Comparison of ENCODE assay signal across 14 mouse cellular contexts in the genomic region with DNA sequence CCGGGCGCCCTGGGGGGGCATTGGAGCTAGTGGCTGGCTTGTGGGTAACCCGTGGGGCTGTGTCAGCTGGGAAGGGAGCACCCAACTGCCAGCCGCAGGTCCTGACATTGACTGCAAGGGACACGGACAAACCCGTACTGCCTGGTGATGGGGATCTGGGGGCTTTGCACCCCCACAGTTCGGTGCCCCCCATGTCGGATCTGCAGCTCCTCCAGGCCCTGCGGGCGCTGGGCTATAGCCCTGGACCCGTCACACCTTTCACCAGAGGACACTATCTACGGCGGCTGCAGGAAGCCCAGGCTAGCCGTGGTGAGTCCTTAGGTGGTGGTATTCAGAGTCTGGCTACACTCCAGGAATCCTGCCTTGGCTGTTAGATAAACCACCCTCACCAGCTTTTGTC. TPM values are rescaled to one million over a fixed set of nuclear protein-coding genes. Genes with fewer than 3 reads are reported as not detected.
DNase-seq lines count a peak whose midpoint lies in the region; ATAC-seq and TF ChIP-seq lines count a peak whose summit lies in the region.
"Had no signal": no experiment of that assay in that cellular context is flagged by ENCODE, and none has a peak within 500 bp of the region (broad histone marks: within the 10 kb centered on the region; RNA-seq: fewer than 3 reads in every experiment).

No protein-coding gene starts in this region.

- DNase-seq in heart, postnatal 25 days (ENCODE audit: low spot score): no peak
- DNase-seq in midbrain, embryonic 10.5 days (ENCODE audit: low spot score): no peak
- no peak for DNase-seq in midbrain, postnatal 0 days (ENCODE audit: low spot score)
- DNase-seq in neural tube, embryonic 10.5 days (ENCODE audit: extremely low spot score, low spot score): peak; percentile 10
- no peak for DNase-seq in embryo, embryonic 10 days (ENCODE audit: low spot score)
- DNase-seq: gastrocnemius, postnatal 10 days; spleen, adult 18-20 months; thymus, postnatal 36 days had no signal

- TF ChIP-seq CTCF in midbrain, postnatal 0 days (IDR thresholded peaks at IDR 0.05): no peak

- H3K27me3 ChIP-seq in heart, embryonic 11.5 days (ENCODE audit: control insufficient read depth, insufficient read depth, low read length): no peaks in the 10 kb centered on the region
- H3K27me3 ChIP-seq in midbrain, embryonic 10.5 days (ENCODE audit: low read depth, poor library complexity, severe bottlenecking): no peaks in the 10 kb centered on the region
- no peaks in the 10 kb centered on the region for H3K27me3 ChIP-seq in midbrain, postnatal 0 days (ENCODE audit: insufficient read depth, low read length)
- no peaks in the 10 kb centered on the region for H3K27me3 ChIP-seq in intestine, embryonic 15.5 days (replicated peaks)
- H3K27me3 ChIP-seq: CH12.LX; megakaryocyte, embryonic 14.5 days had no signal

- H3K9me3 ChIP-seq in heart, embryonic 11.5 days (replicated peaks; ENCODE audit: control insufficient read depth, low read length): no peaks in the 10 kb centered on the region
- H3K9me3 ChIP-seq in midbrain, embryonic 10.5 days (replicated peaks): no peaks in the 10 kb centered on the region
- H3K9me3 ChIP-seq in midbrain, postnatal 0 days (ENCODE audit: low read length): no peaks in the 10 kb centered on the region
- no peaks in the 10 kb centered on the region for H3K9me3 ChIP-seq in intestine, embryonic 15.5 days
- H3K9me3 ChIP-seq: megakaryocyte, embryonic 14.5 days had no signal

- H3K4me3 ChIP-seq in heart, embryonic 11.5 days (ENCODE audit: low read depth, low read length): peak overlapping the region; percentile 82; the same call in 1 of the 2 replicates
- peak overlapping the region; percentile 93 for H3K4me3 ChIP-seq in midbrain, embryonic 10.5 days
- H3K4me3 ChIP-seq in midbrain, postnatal 0 days (ENCODE audit: low read depth, low read length): no peak overlapping the region
- 0 out of 2 replicates have a peak overlapping the region, but pooled peaks have one; percentile 55 for H3K4me3 ChIP-seq in intestine, embryonic 15.5 days (replicated peaks)
- H3K4me3 ChIP-seq: left cerebral cortex, adult 2 months had no signal

- H3K4me2 ChIP-seq in heart, embryonic 11.5 days: no peak overlapping the region
- H3K4me2 ChIP-seq in midbrain, postnatal 0 days (ENCODE audit: low read depth, low read length, poor library complexity, severe bottlenecking): no peak overlapping the region
- H3K4me2 ChIP-seq in intestine, embryonic 15.5 days (replicated peaks): peak overlapping the region; percentile 80

- peaks cover 11% of the 10 kb centered on the region for H3K36me3 ChIP-seq in heart, embryonic 11.5 days (ENCODE audit: control insufficient read depth, insufficient read depth, low read length)
- peaks cover 43% of the 10 kb centered on the region for H3K36me3 ChIP-seq in midbrain, embryonic 10.5 days
- H3K36me3 ChIP-seq in midbrain, postnatal 0 days (ENCODE audit: insufficient read depth, low read length): no peaks in the 10 kb centered on the region
- H3K36me3 ChIP-seq in intestine, embryonic 15.5 days: peaks cover 19% of the 10 kb centered on the region

- 92% methylated on average over 14 of the region's 14 CpGs for WGBS in heart, embryonic 11.5 days (ENCODE audit: insufficient replicate concordance)
- 93% methylated on average over 14 of the region's 14 CpGs for WGBS in midbrain, embryonic 10.5 days
- WGBS in midbrain, postnatal 0 days: 94% methylated on average over 14 of the region's 14 CpGs
- WGBS in intestine, embryonic 15.5 days: 94% methylated on average over 14 of the region's 14 CpGs

- intact Hi-C loops in heart, postnatal 25 days (cut with DNase I): loop anchor here (2.0 to 5.0 kb wide), 2 partner anchors 35 to 185 kb away; no protein-coding TSS in a partner anchor

- ATAC-seq in heart, embryonic 11.5 days (replicated peaks; ENCODE audit: insufficient number of reproducible peaks, low FRiP score, low TSS enrichment): no peak
- no peak for ATAC-seq in midbrain, postnatal 0 days (ENCODE audit: low FRiP score)
- no peak for ATAC-seq in intestine, embryonic 15.5 days
- ATAC-seq in megakaryocyte progenitor cell, adult 5-6 weeks (replicated peaks; ENCODE audit: poor library complexity): no peak

- H3K27ac ChIP-seq in heart, embryonic 11.5 days (ENCODE audit: low read depth, low read length): no peak overlapping the region
- no peak overlapping the region for H3K27ac ChIP-seq in midbrain, embryonic 10.5 days (replicated peaks)
- H3K27ac ChIP-seq in midbrain, postnatal 0 days (ENCODE audit: low read depth, low read length): no peak overlapping the region
- no peak overlapping the region for H3K27ac ChIP-seq in intestine, embryonic 15.5 days
- H3K27ac ChIP-seq: left cerebral cortex, adult 2 months had no signal

- 0 out of 2 replicates have a peak overlapping the region, but pooled peaks have one; percentile 22 for H3K9ac ChIP-seq in heart, embryonic 11.5 days (ENCODE audit: low read depth, low read length)
- H3K9ac ChIP-seq in midbrain, postnatal 0 days (replicated peaks; ENCODE audit: low read length, poor library complexity, severe bottlenecking): no peak overlapping the region
- H3K9ac ChIP-seq in intestine, embryonic 15.5 days: peak overlapping the region; percentile 60

- peaks cover 7% of the 10 kb centered on the region for H3K4me1 ChIP-seq in heart, embryonic 11.5 days (ENCODE audit: control insufficient read depth, insufficient read depth, low read length)
- H3K4me1 ChIP-seq in midbrain, embryonic 10.5 days: peaks cover 42% of the 10 kb centered on the region
- no peaks in the 10 kb centered on the region for H3K4me1 ChIP-seq in midbrain, postnatal 0 days (ENCODE audit: insufficient read depth, low read length)
- H3K4me1 ChIP-seq in intestine, embryonic 15.5 days (replicated peaks): peaks cover 34% of the 10 kb centered on the region

RNA-seq across cellular contexts. Expression of a gene that starts 1.6 kb away (rescaled TPM):
- polyA plus RNA-seq in heart, embryonic 11.5 days (2014; fragmentation: Nextera tagmentation; extraction: Ambion mirVana): 21.2 and 23.0 TPM in 2 replicates
- under 1 TPM; 0.18 to 0.36 TPM for total RNA-seq in heart, postnatal 25 days (2021)
- 49.6 and 51.6 TPM in 2 replicates for polyA plus RNA-seq in midbrain, embryonic 10.5 days (2016; fragmentation: Nextera tagmentation; extraction: Ambion mirVana)
- 1.2 and 2.2 TPM in 2 replicates for total RNA-seq in midbrain, postnatal 0 days (2014; rRNA removed)
- polyA plus RNA-seq in midbrain, postnatal 0 days (2015; fragmentation: Nextera tagmentation; extraction: Ambion mirVana): 1.1 and 1.2 TPM in 2 replicates
- polyA plus RNA-seq in intestine, embryonic 15.5 days (2015; fragmentation: Nextera tagmentation; extraction: Ambion mirVana): 31.6 and 41.6 TPM in 2 replicates
- 13.6 and 19.8 TPM in 2 replicates for total RNA-seq in megakaryocyte progenitor cell, adult 5-6 weeks (2015)
- 14.2 and 14.3 TPM in 2 replicates for total RNA-seq in megakaryocyte progenitor cell, adult 5-6 weeks (2017)

RNA-seq across cellular contexts. Expression of a gene that starts 10.8 kb away (rescaled TPM):
- 89.6 and 92.1 TPM in 2 replicates for polyA plus RNA-seq in heart, embryonic 11.5 days (2014; fragmentation: Nextera tagmentation; extraction: Ambion mirVana)
- total RNA-seq in heart, postnatal 25 days (2021): 10 to 100 TPM; 67.0 to 69.5 TPM
- polyA plus RNA-seq in midbrain, embryonic 10.5 days (2016; fragmentation: Nextera tagmentation; extraction: Ambion mirVana): 112 TPM in 2 replicates
- 78.1 and 124 TPM in 2 replicates for total RNA-seq in midbrain, postnatal 0 days (2014; rRNA removed)
- polyA plus RNA-seq in midbrain, postnatal 0 days (2015; fragmentation: Nextera tagmentation; extraction: Ambion mirVana): 90.2 and 98.4 TPM in 2 replicates
- polyA plus RNA-seq in intestine, embryonic 15.5 days (2015; fragmentation: Nextera tagmentation; extraction: Ambion mirVana): 97.8 and 99.8 TPM in 2 replicates
- total RNA-seq in megakaryocyte progenitor cell, adult 5-6 weeks (2015): 51.8 and 76.5 TPM in 2 replicates
- total RNA-seq in megakaryocyte progenitor cell, adult 5-6 weeks (2017): 93.7 and 122 TPM in 2 replicates

RNA-seq across cellular contexts. Expression of a gene that starts 11.8 kb away (rescaled TPM):
- polyA plus RNA-seq in heart, embryonic 11.5 days (2014; fragmentation: Nextera tagmentation; extraction: Ambion mirVana): 3.0 and 4.3 TPM in 2 replicates
- total RNA-seq in heart, postnatal 25 days (2021): 10 to 100 TPM; 24.5 to 32.5 TPM
- 5.0 and 6.3 TPM in 2 replicates for polyA plus RNA-seq in midbrain, embryonic 10.5 days (2016; fragmentation: Nextera tagmentation; extraction: Ambion mirVana)
- total RNA-seq in midbrain, postnatal 0 days (2014; rRNA removed): 3.0 and 4.4 TPM in 2 replicates
- polyA plus RNA-seq in midbrain, postnatal 0 days (2015; fragmentation: Nextera tagmentation; extraction: Ambion mirVana): 3.9 and 4.3 TPM in 2 replicates
- polyA plus RNA-seq in intestine, embryonic 15.5 days (2015; fragmentation: Nextera tagmentation; extraction: Ambion mirVana): 8.8 and 10.8 TPM in 2 replicates
- not detected in 2 replicates for total RNA-seq in megakaryocyte progenitor cell, adult 5-6 weeks (2015)
- not detected in 2 replicates for total RNA-seq in megakaryocyte progenitor cell, adult 5-6 weeks (2017)
- total RNA-seq: CH12.LX had no signal

RNA-seq across cellular contexts. Expression of a gene that starts 25.7 kb away (rescaled TPM):
- 45.7 and 47.2 TPM in 2 replicates for polyA plus RNA-seq in heart, embryonic 11.5 days (2014; fragmentation: Nextera tagmentation; extraction: Ambion mirVana)
- 10 to 100 TPM; 56.3 to 56.6 TPM for total RNA-seq in heart, postnatal 25 days (2021)
- polyA plus RNA-seq in midbrain, embryonic 10.5 days (2016; fragmentation: Nextera tagmentation; extraction: Ambion mirVana): 74.7 and 110 TPM in 2 replicates
- 95.6 and 106 TPM in 2 replicates for total RNA-seq in midbrain, postnatal 0 days (2014; rRNA removed)
- 31.1 and 32.9 TPM in 2 replicates for polyA plus RNA-seq in midbrain, postnatal 0 days (2015; fragmentation: Nextera tagmentation; extraction: Ambion mirVana)
- 81.1 and 85.7 TPM in 2 replicates for polyA plus RNA-seq in intestine, embryonic 15.5 days (2015; fragmentation: Nextera tagmentation; extraction: Ambion mirVana)
- total RNA-seq in megakaryocyte progenitor cell, adult 5-6 weeks (2015): 3.6 and 7.6 TPM in 2 replicates
- 4.3 and 5.6 TPM in 2 replicates for total RNA-seq in megakaryocyte progenitor cell, adult 5-6 weeks (2017)

RNA-seq across cellular contexts. Expression of a gene that starts 36.3 kb away (rescaled TPM):
- polyA plus RNA-seq in heart, embryonic 11.5 days (2014; fragmentation: Nextera tagmentation; extraction: Ambion mirVana): 2.7 and 2.9 TPM in 2 replicates
- 10 to 100 TPM; 13.2 to 14.3 TPM for total RNA-seq in heart, postnatal 25 days (2021)
- 4.9 and 6.1 TPM in 2 replicates for polyA plus RNA-seq in midbrain, embryonic 10.5 days (2016; fragmentation: Nextera tagmentation; extraction: Ambion mirVana)
- 9.4 and 10.5 TPM in 2 replicates for total RNA-seq in midbrain, postnatal 0 days (2014; rRNA removed)
- 5.4 and 5.5 TPM in 2 replicates for polyA plus RNA-seq in midbrain, postnatal 0 days (2015; fragmentation: Nextera tagmentation; extraction: Ambion mirVana)
- 6.7 and 7.9 TPM in 2 replicates for polyA plus RNA-seq in intestine, embryonic 15.5 days (2015; fragmentation: Nextera tagmentation; extraction: Ambion mirVana)
- 6.3 and 8.0 TPM in 2 replicates for total RNA-seq in megakaryocyte progenitor cell, adult 5-6 weeks (2015)
- 11.1 and 11.7 TPM in 2 replicates for total RNA-seq in megakaryocyte progenitor cell, adult 5-6 weeks (2017)

Comparison
In these comparisons a context has a peak if more than half of its experiments do, and no peak if none do; other contexts are left out.
1. RNA of a gene that starts 1.6 kb away (polyA plus RNA-seq): 49.6 to 51.6 TPM in midbrain, embryonic 10.5 days, 31.6 to 41.6 TPM in intestine, embryonic 15.5 days and 21.2 to 23.0 TPM in heart, embryonic 11.5 days; 1.1 to 1.2 TPM in midbrain, postnatal 0 days; every median in the first group is over 10 times any median in the second.